Mouse (Mus musculus) forebrain, postnatal 0 days (tissue): Measurements from ENCODE around the gene Ndufa13. TPM values are rescaled to one million over a fixed set of nuclear protein-coding genes. Genes with fewer than 3 reads are reported as not detected.
A peak's percentile ranks its signal among the peaks of the same experiment; 100 is the strongest.

ENCODE experiments used
- ATAC-seq: fragments of 200-750 bp; cut with Nextera tagmentation; 2 replicates; pipeline ENCODE4 v1.8.0; 2017; ENCODE audit warnings: mild to moderate bottlenecking, moderate library complexity
- DNase-seq: peaks from one replicate; pipeline ENCODE4 v3.0.0-alpha.2; 2015
- H3K27ac ChIP-seq: fragments of 300-500 bp; sonication (generic); 2 replicates; pipeline ENCODE4 v1.5.1; 2014; ENCODE audit warnings: low read depth, mild to moderate bottlenecking, antibody characterized with exemption, low read length, moderate library complexity, mixed read lengths
- H3K27me3 ChIP-seq: fragments of 300-500 bp; sonication (generic); 2 replicates; pipeline ENCODE4 v1.6.1; 2014; ENCODE audit warnings: mild to moderate bottlenecking, low read length, mixed read lengths; ENCODE audit not compliant: insufficient read depth
- H3K36me3 ChIP-seq: fragments of 300-500 bp; sonication (generic); 2 replicates; pipeline ENCODE4 v1.6.1; 2014; ENCODE audit warnings: mild to moderate bottlenecking, moderate library complexity; ENCODE audit not compliant: insufficient read depth
- H3K4me1 ChIP-seq: fragments of 300-500 bp; sonication (generic); 2 replicates; pipeline ENCODE4 v1.6.1; 2014; ENCODE audit warnings: antibody characterized with exemption; ENCODE audit not compliant: insufficient read depth
- H3K4me2 ChIP-seq: fragments of 300-500 bp; sonication (generic); 2 replicates; pipeline ENCODE4 v1.6.1; 2014; ENCODE audit warnings: low read depth, mild to moderate bottlenecking, moderate library complexity
- H3K4me3 ChIP-seq: fragments of 300-500 bp; sonication (generic); 2 replicates; pipeline ENCODE4 v1.5.1; 2014; ENCODE audit warnings: low read depth, low read length, mixed read lengths
- H3K9ac ChIP-seq: fragments of 300-500 bp; sonication (generic); 2 replicates; pipeline ENCODE4 v1.6.1; 2014; ENCODE audit warnings: mild to moderate bottlenecking
- H3K9me3 ChIP-seq: fragments of 300-500 bp; sonication (generic); 2 replicates; pipeline ENCODE4 v1.6.1; 2016; ENCODE audit warnings: low read length
- CTCF ChIP-seq: sonication (generic); IDR thresholded peaks from 2 replicates; pipeline ENCODE4 v1.5.1; 2016; ENCODE audit warnings: antibody characterized with exemption, control low read depth, low read depth
- WGBS: fragments of 180-500 bp; shearing (Covaris S2); extraction: QIAGEN DNeasy Blood & Tissue Kit; methylation state at CpG from one replicate; pipeline ENCODE4 v1.1.7; 2014; 5-methylcytosine and 5-hydroxymethylcytosine counted together
- polyA plus RNA-seq: library from polyadenylated mRNA; unstranded; fragments of >200 nt; fragmentation: Nextera tagmentation; extraction: Ambion mirVana; gene quantifications from 2 replicates; pipeline ENCODE4 v1.2.1, GENCODE M21; 2015
- total RNA-seq: library from RNA; depleted of rRNA; stranded (reverse); fragments of >200 nt; gene quantifications from 2 replicates; pipeline ENCODE4 v1.2.3, GENCODE M21; 2014

Ndufa13 gene
- total and polyA plus RNA-seq, 2 experiments from 2014 or later = 90.7 to 209 TPM

DNA sequence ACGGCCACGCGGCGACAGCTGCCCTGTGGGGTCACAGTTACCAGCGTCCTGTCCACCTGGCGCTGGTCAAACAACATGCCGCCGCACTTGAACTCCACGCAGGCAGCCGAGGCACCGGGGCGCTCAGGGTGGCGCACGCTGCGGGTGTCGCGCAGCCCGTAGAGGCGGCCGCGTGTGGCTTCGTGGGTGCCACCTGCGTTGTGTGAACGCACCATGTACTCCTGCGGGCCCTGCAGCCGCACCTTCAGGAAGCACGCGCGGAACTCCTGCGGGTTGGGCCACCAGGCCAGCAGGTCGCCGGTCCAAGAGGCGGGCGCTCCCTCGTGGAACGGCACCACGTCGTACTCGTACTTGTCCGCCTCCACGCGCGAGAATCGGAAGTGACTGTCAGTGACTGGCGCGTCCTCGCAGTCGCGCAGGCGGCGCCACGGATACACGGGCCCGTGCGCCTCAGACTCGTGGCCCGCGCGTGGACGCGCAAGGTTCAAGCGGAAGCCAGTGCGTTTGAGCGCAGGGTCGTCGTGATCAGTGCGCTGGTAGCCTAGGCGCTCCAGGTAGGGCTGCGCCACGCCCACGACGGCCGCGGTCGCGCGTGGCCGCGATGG is 21.0 kb downstream of the Ndufa13 start:
- peak overlapping the region; percentile 51 for H3K9ac ChIP-seq

DNA sequence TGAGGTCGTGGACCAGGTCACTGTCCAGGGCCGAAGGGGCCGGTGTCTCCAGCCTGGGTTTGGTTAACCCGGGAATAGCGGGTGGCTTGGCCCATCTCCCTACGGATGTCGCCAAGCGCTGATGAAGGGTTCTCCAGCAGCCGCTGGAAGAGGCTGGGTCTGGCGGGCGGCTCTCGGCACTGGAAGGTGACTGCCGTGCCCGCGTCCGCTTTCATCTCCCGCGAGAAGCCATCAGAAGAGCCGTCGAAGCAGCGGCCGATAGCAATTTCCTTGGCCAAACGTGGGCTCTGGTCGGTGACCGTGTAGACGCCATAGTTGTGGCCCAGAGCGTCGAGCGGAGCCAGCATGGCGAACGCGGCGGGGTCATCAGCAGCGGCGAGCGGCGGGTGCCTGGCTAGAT is 21.5 kb downstream of the Ndufa13 start:
- TF ChIP-seq CTCF = no peak
- H3K4me2 ChIP-seq = peak overlapping the region; percentile 56
- H3K9me3 ChIP-seq = no peaks in the 10 kb centered on the region
- H3K36me3 ChIP-seq = no peaks in the 10 kb centered on the region
- 9% methylated on average over 37 of the region's 37 CpGs for WGBS
- DNase-seq = no peak
- peaks cover 48% of the 10 kb centered on the region for H3K27me3 ChIP-seq
- 0 out of 2 replicates have a peak, but pooled peaks cover 6% of the 10 kb centered on the region for H3K4me1 ChIP-seq
- H3K9ac ChIP-seq = peak overlapping the region; percentile 2; the same call in 1 of the 2 replicates
- no peak overlapping the region for H3K27ac ChIP-seq
- ATAC-seq = no peak
- H3K4me3 ChIP-seq = peak overlapping the region; percentile 44

More for the DNA sequence above, 21.0 kb downstream of the Ndufa13 start:
- H3K4me3 ChIP-seq = peak overlapping the region; percentile 44
- peak; percentile 58 for DNase-seq
- no peaks in the 10 kb centered on the region for H3K36me3 ChIP-seq
- peaks cover 53% of the 10 kb centered on the region for H3K27me3 ChIP-seq
- H3K9me3 ChIP-seq = no peaks in the 10 kb centered on the region
- peak overlapping the region; percentile 56 for H3K4me2 ChIP-seq
- TF ChIP-seq CTCF = no peak
- peak; percentile 42 for ATAC-seq
- H3K27ac ChIP-seq = no peak overlapping the region
- WGBS = 22% methylated on average over 79 of the region's 79 CpGs
- H3K4me1 ChIP-seq = 0 out of 2 replicates have a peak, but pooled peaks cover 6% of the 10 kb centered on the region

DNA sequence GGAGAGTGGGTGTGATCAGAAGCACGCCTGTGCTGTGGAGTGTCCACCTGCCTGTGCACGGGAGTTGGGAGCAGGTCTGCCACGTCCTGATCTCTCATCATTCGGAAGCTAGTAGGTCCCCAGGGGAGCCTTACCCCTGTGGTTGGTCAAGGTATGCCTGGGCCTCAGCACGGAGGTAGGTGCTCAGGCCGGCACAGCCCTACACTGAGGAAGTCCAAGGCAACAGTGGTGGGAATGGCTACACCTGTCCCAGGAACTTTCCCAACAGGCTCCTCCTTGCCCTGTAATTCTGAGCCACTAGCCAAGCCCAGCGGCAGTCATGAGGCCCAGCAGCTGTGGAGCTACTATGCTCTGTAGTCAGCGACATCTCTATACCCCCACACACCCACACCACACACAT is 22.7 kb downstream of the Ndufa13 start:
- no peak overlapping the region for H3K4me3 ChIP-seq
- 59% methylated on average over 8 of the region's 8 CpGs for WGBS
- no peak overlapping the region for H3K27ac ChIP-seq
- no peak for ATAC-seq
- no peaks in the 10 kb centered on the region for H3K36me3 ChIP-seq
- H3K4me1 ChIP-seq = 0 out of 2 replicates have a peak, but pooled peaks cover 6% of the 10 kb centered on the region
- H3K4me2 ChIP-seq = no peak overlapping the region
- no peaks in the 10 kb centered on the region for H3K9me3 ChIP-seq
- no peak overlapping the region for H3K9ac ChIP-seq
- peaks cover 37% of the 10 kb centered on the region for H3K27me3 ChIP-seq
- no peak for TF ChIP-seq CTCF
- DNase-seq = no peak

DNA sequence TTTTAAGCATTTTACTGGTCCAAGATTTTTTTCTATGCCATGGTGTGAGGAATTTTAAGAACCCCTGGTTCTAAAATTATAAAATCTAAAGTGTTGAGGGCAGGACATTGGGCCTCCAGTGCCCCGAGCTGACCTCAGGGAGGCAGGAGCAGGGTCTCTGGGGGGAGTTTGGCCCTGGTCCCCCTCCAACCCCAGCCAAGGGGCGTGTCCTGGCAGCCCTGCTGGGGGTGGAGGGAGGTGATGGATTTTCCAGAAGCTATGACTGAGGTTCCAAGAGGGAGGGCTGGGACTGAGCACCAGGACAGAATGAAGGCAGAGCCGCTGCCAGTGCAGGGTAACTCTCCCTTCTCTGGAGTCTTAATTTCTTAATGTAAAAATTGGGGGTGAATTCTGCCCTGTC is 24.4 kb downstream of the Ndufa13 start:
- Histone ChIP-seq H3K27ac (no peak overlapping the region), H3K36me3 (no peaks in the 10 kb centered on the region), H3K4me1 (0 out of 2 replicates have a peak, but pooled peaks cover 6% of the 10 kb centered on the region), H3K4me2 (no peak overlapping the region), H3K27me3 (peaks cover 21% of the 10 kb centered on the region), H3K9me3 (no peaks in the 10 kb centered on the region), H3K4me3 (no peak overlapping the region), H3K9ac (no peak overlapping the region)
- ATAC-seq (no peak), DNase-seq (no peak)
- 57% methylated on average over 3 of the region's 3 CpGs for WGBS
- TF ChIP-seq CTCF = no peak

DNA sequence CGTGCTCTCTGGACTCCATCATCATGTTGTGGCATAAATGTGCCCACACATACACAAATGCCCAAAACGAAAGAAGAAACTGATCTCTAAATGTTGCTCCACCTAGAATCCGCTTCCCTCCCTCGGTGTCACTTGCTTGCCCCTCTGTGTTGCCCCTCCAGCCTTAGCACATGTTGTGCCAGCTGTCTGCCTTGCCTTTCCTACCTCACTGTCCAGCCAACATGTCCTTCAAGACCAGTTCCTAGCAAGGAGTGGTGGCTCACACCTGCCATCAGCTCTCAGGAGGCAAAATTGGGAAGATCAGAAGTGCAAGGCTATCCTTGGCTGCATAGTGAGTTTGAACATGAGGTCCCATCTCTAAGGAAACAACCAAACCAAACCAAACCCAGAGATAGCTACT is 25.0 kb downstream of the Ndufa13 start:
- DNase-seq (no peak), ATAC-seq (no peak)
- WGBS = 88% methylated on average over 4 of the region's 4 CpGs
- Histone ChIP-seq H3K9me3 (no peaks in the 10 kb centered on the region), H3K27ac (no peak overlapping the region), H3K4me3 (no peak overlapping the region), H3K36me3 (peaks cover 3% of the 10 kb centered on the region; the same call in 1 of the 2 replicates), H3K4me2 (no peak overlapping the region), H3K27me3 (peaks cover 15% of the 10 kb centered on the region), H3K4me1 (0 out of 2 replicates have a peak, but pooled peaks cover 6% of the 10 kb centered on the region), H3K9ac (no peak overlapping the region)
- no peak for TF ChIP-seq CTCF

DNA sequence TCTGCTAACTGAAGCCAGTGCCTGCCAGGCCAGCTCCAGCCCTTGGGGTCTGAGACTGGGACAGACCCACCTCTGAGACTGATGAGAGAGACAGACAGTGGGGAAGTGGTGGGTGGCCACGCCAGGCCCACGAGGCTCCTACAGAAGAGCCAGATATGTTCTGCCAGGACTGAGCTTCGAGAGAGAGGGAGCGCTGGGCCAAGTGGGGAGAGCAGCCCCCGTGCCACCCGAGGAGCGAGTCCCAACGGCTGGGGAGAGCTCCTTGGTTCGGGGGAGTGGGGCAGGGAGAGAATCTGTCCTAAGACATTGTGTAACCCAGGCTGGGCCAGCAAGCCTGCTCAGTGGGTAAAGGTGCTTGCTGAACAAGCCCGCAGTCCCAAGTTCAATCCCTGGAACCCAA is 25.4 kb downstream of the Ndufa13 start:
- Histone ChIP-seq H3K4me1 (0 out of 2 replicates have a peak, but pooled peaks cover 6% of the 10 kb centered on the region), H3K27me3 (peaks cover 13% of the 10 kb centered on the region), H3K9me3 (no peaks in the 10 kb centered on the region), H3K27ac (no peak overlapping the region), H3K4me2 (no peak overlapping the region), H3K36me3 (peaks cover 3% of the 10 kb centered on the region; the same call in 1 of the 2 replicates), H3K9ac (no peak overlapping the region), H3K4me3 (no peak overlapping the region)
- TF ChIP-seq CTCF = no peak
- ATAC-seq (no peak), DNase-seq (no peak)
- 79% methylated on average over 10 of the region's 10 CpGs for WGBS

DNA sequence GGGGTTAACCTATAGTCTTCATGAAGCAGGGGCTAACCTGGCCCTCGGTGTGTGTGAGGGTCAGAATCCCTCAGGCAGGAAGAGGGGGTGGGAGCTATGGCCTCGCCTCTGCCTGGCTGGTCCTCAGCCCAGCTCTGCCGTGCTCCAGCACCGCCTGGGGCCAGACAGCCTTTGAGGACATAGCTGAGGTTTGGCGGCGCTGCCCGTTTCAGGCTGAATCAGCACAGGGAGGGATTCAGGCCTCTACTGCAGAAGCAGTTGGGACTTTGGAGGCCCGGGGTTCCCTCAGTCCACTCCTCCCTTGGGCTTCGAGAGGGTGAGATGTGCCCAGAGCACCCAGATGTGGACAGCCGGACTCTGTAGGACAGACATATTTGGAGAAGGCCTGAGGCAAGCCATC is 26.3 kb downstream of the Ndufa13 start:
- Histone ChIP-seq H3K36me3 (peaks cover 3% of the 10 kb centered on the region; the same call in 1 of the 2 replicates), H3K4me3 (no peak overlapping the region), H3K9me3 (no peaks in the 10 kb centered on the region), H3K27ac (no peak overlapping the region), H3K27me3 (peaks cover 8% of the 10 kb centered on the region), H3K9ac (no peak overlapping the region), H3K4me1 (0 out of 2 replicates have a peak, but pooled peaks cover 6% of the 10 kb centered on the region), H3K4me2 (no peak overlapping the region)
- TF ChIP-seq CTCF = no peak
- ATAC-seq (no peak), DNase-seq (no peak)
- WGBS = 49% methylated on average over 10 of the region's 10 CpGs
